Mouse (Mus musculus): ENCODE data around the gene Gfy. TPM values are rescaled to one million over a fixed set of nuclear protein-coding genes. Genes with fewer than 3 reads are reported as not detected.
"Not testable (repeated sequence)": the region's sequence is repeated elsewhere in the genome, so short reads cannot be mapped to it uniquely, and the experiment has no call there.

Gfy gene
- polyA plus RNA-seq, 1 experiment from 2014 or later: not detected

GRCm38 (mm10) chr7:45156206-45156605, 23.2 kb downstream of the Gfy start:
- H3K9ac ChIP-seq: no peak overlapping the region
- peaks cover 12% of the 10 kb centered on the region for H3K4me1 ChIP-seq (replicated peaks)
- no peak overlapping the region for H3K4me2 ChIP-seq
- no peak overlapping the region for H3K27ac ChIP-seq
- no peaks in the 10 kb centered on the region for H3K27me3 ChIP-seq
- WGBS: 93% methylated on average over 15 of the region's 15 CpGs
- peaks cover 12% of the 10 kb centered on the region; the same call in 1 of the 2 replicates for H3K36me3 ChIP-seq
- H3K9me3 ChIP-seq (replicated peaks): no peaks in the 10 kb centered on the region
- no peak for ATAC-seq (replicated peaks; ENCODE audit: insufficient number of reproducible peaks, insufficient read depth, low FRiP score, low read depth)
- no peak overlapping the region for H3K4me3 ChIP-seq

DNA sequence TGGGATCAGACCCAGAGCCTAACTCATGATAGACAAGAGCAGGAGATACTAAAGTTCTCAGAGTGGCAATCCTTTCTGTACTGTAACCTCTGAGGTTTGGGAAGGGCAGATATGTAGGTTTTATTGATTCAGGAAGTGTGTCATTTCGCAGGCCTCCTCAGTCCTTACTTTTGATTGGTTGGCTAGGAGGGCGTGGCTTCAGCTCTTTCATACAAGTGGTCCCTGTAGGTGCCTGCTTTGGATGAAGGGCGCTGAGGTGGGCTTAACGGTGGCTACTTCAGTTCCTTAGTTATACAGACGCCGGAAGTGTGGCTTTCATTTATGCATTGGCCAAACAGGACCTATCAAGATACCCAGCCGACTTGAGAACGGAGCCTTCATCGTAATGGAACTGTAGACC, 23.8 kb downstream of the Gfy start:
- ATAC-seq (replicated peaks; ENCODE audit: insufficient number of reproducible peaks, insufficient read depth, low FRiP score, low read depth): no peak
- H3K4me2 ChIP-seq: no peak overlapping the region
- H3K4me1 ChIP-seq (replicated peaks): peaks cover 13% of the 10 kb centered on the region
- H3K27ac ChIP-seq: 0 out of 2 replicates have a peak overlapping the region, but pooled peaks have one; percentile 54
- H3K4me3 ChIP-seq: no peak overlapping the region
- H3K36me3 ChIP-seq: peaks cover 12% of the 10 kb centered on the region; the same call in 1 of the 2 replicates
- WGBS: 85% methylated on average over 9 of the region's 9 CpGs
- H3K27me3 ChIP-seq: no peaks in the 10 kb centered on the region
- no peak overlapping the region for H3K9ac ChIP-seq
- no peaks in the 10 kb centered on the region for H3K9me3 ChIP-seq (replicated peaks)

DNA sequence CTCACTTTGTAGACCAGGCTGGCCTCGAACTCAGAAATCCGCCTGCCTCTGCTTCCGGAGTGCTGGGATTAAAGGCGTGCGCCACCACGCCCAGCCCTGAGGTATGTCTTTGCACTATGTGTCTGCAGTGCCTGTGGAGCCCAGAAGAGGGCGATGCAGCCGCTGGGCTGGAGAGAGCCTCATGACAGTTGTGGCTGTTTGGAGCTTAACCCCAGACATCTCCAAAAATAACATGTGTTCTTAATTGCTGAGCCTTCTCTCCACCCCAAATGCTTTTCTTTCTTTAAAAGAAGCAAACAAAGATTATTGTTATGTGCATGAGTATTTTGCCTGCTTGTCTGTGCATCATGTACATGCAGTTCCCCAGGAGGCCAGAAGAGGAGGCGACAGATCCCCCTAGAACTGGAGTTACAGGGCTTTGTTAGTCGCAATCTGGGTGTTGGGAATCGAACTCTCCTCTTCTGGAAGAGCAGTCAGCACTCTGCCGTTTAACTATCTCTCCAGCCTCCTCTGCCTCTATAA, 24.3 kb downstream of the Gfy start:
- no peaks in the 10 kb centered on the region for H3K9me3 ChIP-seq (replicated peaks)
- peak overlapping the region; percentile 91 for H3K4me3 ChIP-seq
- H3K9ac ChIP-seq: 0 out of 2 replicates have a peak overlapping the region, but pooled peaks have one; percentile 12
- peaks cover 15% of the 10 kb centered on the region for H3K4me1 ChIP-seq (replicated peaks)
- 71% methylated on average over 12 of the region's 12 CpGs for WGBS
- H3K27me3 ChIP-seq: no peaks in the 10 kb centered on the region
- peaks cover 12% of the 10 kb centered on the region; the same call in 1 of the 2 replicates for H3K36me3 ChIP-seq
- no peak; the same call in 1 of the 2 replicates for ATAC-seq (replicated peaks; ENCODE audit: insufficient number of reproducible peaks, insufficient read depth, low FRiP score, low read depth)
- H3K27ac ChIP-seq: peak overlapping the region; percentile 54
- H3K4me2 ChIP-seq: peak overlapping the region; percentile 69

GRCm38 (mm10) chr7:45154096-45154992, 25.0 kb downstream of the Gfy start, which contains the start of the genes Pih1d1 and Aldh16a1:
TSS of gene Pih1d1 (plus strand) at chr7:45154303.
TSS of gene Aldh16a1 (minus strand) at chr7:45154584.
- peaks cover 15% of the 10 kb centered on the region for H3K4me1 ChIP-seq (replicated peaks)
- peak; percentile 94 for ATAC-seq (replicated peaks; ENCODE audit: insufficient number of reproducible peaks, insufficient read depth, low FRiP score, low read depth)
- H3K9me3 ChIP-seq (replicated peaks): no peaks in the 10 kb centered on the region
- 3% methylated on average over 69 of the region's 69 CpGs for WGBS
- peak within 1 kb of the TSS; percentile 69 for H3K4me2 ChIP-seq
- H3K27ac ChIP-seq: peak within 1 kb of the TSS; percentile 99
- no peaks in the 10 kb centered on the region for H3K27me3 ChIP-seq
- peaks cover 10% of the 10 kb centered on the region; the same call in 1 of the 2 replicates for H3K36me3 ChIP-seq
- peak within 1 kb of the TSS; percentile 91 for H3K4me3 ChIP-seq
- H3K9ac ChIP-seq: peak within 1 kb of the TSS; percentile 87

DNA sequence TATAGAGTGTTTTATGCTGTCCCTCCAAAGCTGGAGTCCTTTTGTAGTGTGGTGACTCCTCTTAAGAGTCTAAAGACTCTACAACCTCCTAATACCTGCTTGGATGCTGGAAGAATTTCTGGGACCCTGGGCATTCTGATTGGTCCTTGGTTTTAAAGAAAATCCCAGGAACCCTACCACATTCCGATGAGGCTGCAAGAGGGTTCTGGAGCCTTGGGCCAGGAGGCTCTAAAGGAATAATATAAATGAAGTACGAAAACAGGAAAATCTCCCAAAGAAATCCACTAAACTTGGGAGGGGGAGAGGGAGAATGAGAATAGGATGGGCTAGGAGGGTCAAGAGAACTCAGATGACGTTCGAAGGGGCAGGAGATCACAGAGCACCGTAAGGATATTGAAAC, 25.8 kb downstream of the Gfy start:
- Histone ChIP-seq H3K4me3 (peak overlapping the region; percentile 91), H3K27ac (peak overlapping the region; percentile 99), H3K9ac (peak overlapping the region; percentile 87), H3K4me1 (replicated peaks) (peaks cover 15% of the 10 kb centered on the region), H3K9me3 (replicated peaks) (no peaks in the 10 kb centered on the region), H3K36me3 (peaks cover 5% of the 10 kb centered on the region; the same call in 1 of the 2 replicates), H3K4me2 (peak overlapping the region; percentile 69), H3K27me3 (no peaks in the 10 kb centered on the region)
- WGBS: 3% methylated on average over 5 of the region's 5 CpGs
- ATAC-seq (replicated peaks; ENCODE audit: insufficient number of reproducible peaks, insufficient read depth, low FRiP score, low read depth): no peak

- Histone ChIP-seq H3K4me2 (peak overlapping the region; percentile 69; the same call in 1 of the 2 replicates), H3K4me1 (replicated peaks) (peaks cover 21% of the 10 kb centered on the region), H3K4me3 (peak overlapping the region; percentile 91)
- H3K9me3 ChIP-seq (replicated peaks); H3K27me3 ChIP-seq; H3K27ac ChIP-seq; H3K36me3 ChIP-seq; ATAC-seq (replicated peaks; ENCODE audit: insufficient number of reproducible peaks, insufficient read depth, low FRiP score, low read depth); H3K9ac ChIP-seq: not testable (repeated sequence)
- WGBS: 92% methylated on average over 2 of the region's 2 CpGs
These were observed 26.3 kb downstream of the Gfy start for GRCm38 (mm10) chr7:45153052-45153451.

GRCm38 (mm10) chr7:45151303-45151702, 28.1 kb downstream of the Gfy start:
- Histone ChIP-seq H3K27me3 (no peaks in the 10 kb centered on the region), H3K9ac (no peak overlapping the region), H3K36me3 (no peaks in the 10 kb centered on the region; the same call in 1 of the 2 replicates), H3K4me3 (no peak overlapping the region), H3K4me2 (no peak overlapping the region), H3K9me3 (replicated peaks) (no peaks in the 10 kb centered on the region), H3K4me1 (replicated peaks) (peaks cover 24% of the 10 kb centered on the region), H3K27ac (peak overlapping the region; percentile 11; the same call in 1 of the 2 replicates)
- 48% methylated on average over 11 of the region's 11 CpGs for WGBS
- ATAC-seq (replicated peaks; ENCODE audit: insufficient number of reproducible peaks, insufficient read depth, low FRiP score, low read depth): no peak

DNA sequence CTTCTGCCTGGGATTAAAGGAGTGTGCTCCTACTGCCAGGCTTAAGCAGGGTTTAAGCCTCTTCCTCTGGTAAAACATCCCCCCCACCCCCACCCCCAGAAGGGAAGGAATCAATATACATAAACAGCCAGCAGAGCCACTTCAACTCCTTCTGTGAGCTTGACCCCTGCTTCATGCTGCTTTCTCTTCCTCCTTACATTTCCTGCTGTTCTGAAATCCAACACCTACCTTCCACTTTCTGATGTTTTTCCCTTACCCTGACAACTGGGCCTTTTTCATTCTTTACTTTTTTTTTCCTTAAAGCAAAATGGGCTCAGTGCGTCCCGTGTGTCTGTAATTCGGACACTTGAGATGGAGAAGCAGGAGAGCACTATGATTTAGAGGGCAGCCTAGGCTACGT, 29.0 kb downstream of the Gfy start:
- Histone ChIP-seq H3K27ac (no peak overlapping the region), H3K4me1 (replicated peaks) (peaks cover 24% of the 10 kb centered on the region), H3K4me3 (no peak overlapping the region), H3K9me3 (replicated peaks) (no peaks in the 10 kb centered on the region), H3K4me2 (no peak overlapping the region), H3K9ac (no peak overlapping the region), H3K36me3 (peaks cover 4% of the 10 kb centered on the region; the same call in 1 of the 2 replicates), H3K27me3 (no peaks in the 10 kb centered on the region)
- WGBS: 65% methylated on average over 4 of the region's 4 CpGs
- ATAC-seq (replicated peaks; ENCODE audit: insufficient number of reproducible peaks, insufficient read depth, low FRiP score, low read depth): no peak

DNA sequence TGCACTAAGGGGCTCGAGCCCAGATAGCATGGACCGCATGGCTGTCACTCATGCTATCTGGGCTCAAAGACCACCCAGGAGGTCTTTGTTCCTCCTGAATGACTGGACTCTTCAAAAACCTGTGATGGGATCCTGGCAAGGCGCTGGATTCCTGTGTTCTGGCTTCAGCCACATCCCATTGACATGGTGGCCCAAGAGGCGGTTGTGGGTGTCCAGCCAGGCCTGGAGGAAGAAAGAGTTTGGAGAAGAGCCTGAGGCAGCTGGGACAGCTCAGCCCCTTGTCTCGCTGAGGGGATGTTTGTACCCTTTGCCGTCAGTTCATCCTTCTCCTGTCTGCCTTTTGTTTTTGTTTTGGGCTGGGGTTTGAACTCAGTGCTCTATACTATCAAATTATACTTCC, 29.8 kb downstream of the Gfy start:
- Histone ChIP-seq H3K27me3 (no peaks in the 10 kb centered on the region), H3K4me2 (no peak overlapping the region), H3K4me3 (no peak overlapping the region), H3K9me3 (replicated peaks) (no peaks in the 10 kb centered on the region), H3K27ac (no peak overlapping the region; the same call in 1 of the 2 replicates), H3K9ac (no peak overlapping the region), H3K4me1 (replicated peaks) (peaks cover 17% of the 10 kb centered on the region), H3K36me3 (peaks cover 10% of the 10 kb centered on the region; the same call in 1 of the 2 replicates)
- ATAC-seq (replicated peaks; ENCODE audit: insufficient number of reproducible peaks, insufficient read depth, low FRiP score, low read depth): no peak
- WGBS: 72% methylated on average over 6 of the region's 6 CpGs

- 29% methylated on average over 4 of the region's 4 CpGs for WGBS
These were observed 30.8 kb downstream of the Gfy start for GRCm38 (mm10) chr7:45148534-45149098.

DNA sequence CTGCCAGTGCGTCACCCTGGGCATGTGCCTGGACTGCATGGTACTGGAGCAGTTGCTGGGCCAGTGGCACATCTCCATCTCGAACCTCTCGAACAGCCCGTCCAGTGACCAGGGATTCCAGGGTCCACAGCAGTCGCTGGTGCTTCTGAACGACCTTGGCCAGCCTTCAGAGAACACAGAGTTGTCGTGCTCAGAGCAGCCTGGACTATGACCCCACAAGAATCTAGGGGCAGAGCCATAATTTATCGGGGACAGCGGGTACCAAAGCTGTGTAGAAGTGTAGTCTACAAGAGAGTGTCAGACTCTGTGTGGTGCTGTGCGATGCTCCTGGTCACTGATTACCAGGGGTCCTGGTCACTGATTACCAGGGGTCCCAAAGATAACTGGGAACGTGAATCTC, 31.5 kb downstream of the Gfy start:
- no peak overlapping the region for H3K9ac ChIP-seq
- WGBS: 78% methylated on average over 11 of the region's 11 CpGs
- no peaks in the 10 kb centered on the region for H3K9me3 ChIP-seq (replicated peaks)
- peaks cover 11% of the 10 kb centered on the region; the same call in 1 of the 2 replicates for H3K36me3 ChIP-seq
- H3K4me3 ChIP-seq: no peak overlapping the region
- no peak overlapping the region for H3K4me2 ChIP-seq
- no peak overlapping the region for H3K27ac ChIP-seq
- H3K4me1 ChIP-seq (replicated peaks): peaks cover 13% of the 10 kb centered on the region
- ATAC-seq (replicated peaks; ENCODE audit: insufficient number of reproducible peaks, insufficient read depth, low FRiP score, low read depth): no peak
- H3K27me3 ChIP-seq: no peaks in the 10 kb centered on the region

More at GRCm38 (mm10) chr7:45148534-45149098, 30.8 kb downstream of the Gfy start:
- Histone ChIP-seq H3K27ac (peak overlapping the region; percentile 39), H3K4me2 (no peak overlapping the region), H3K9ac (no peak overlapping the region), H3K9me3 (replicated peaks) (no peaks in the 10 kb centered on the region), H3K27me3 (no peaks in the 10 kb centered on the region), H3K4me3 (no peak overlapping the region), H3K4me1 (replicated peaks) (peaks cover 17% of the 10 kb centered on the region), H3K36me3 (peaks cover 11% of the 10 kb centered on the region; the same call in 1 of the 2 replicates)
- ATAC-seq (replicated peaks; ENCODE audit: insufficient number of reproducible peaks, insufficient read depth, low FRiP score, low read depth): 0 out of 2 replicates have a peak, but pooled peaks have one; percentile 7
